In genomic region chr11:119772896-119773295, GRCm38 (mm10) we compare ENCODE assay signal across 14 mouse cellular contexts.
DNase-seq lines count a peak whose midpoint lies in the region; ATAC-seq lines count a peak whose summit lies in the region.
"Had no signal": no experiment of that assay in that cellular context is flagged by ENCODE, and none has a peak within 500 bp of the region (broad histone marks: within the 10 kb centered on the region; RNA-seq: fewer than 3 reads in every experiment).

No protein-coding gene starts in this region.

- no peak overlapping the region; the same call in 1 of the 2 replicates for H3K27ac ChIP-seq in forebrain, embryonic 14.5 days (ENCODE audit: low read depth, low read length)
- H3K27ac ChIP-seq in forebrain, embryonic 10.5 days = no peak overlapping the region
- no peak overlapping the region for H3K27ac ChIP-seq in kidney, embryonic 14.5 days (ENCODE audit: low read depth, low read length)
- H3K27ac ChIP-seq: hindbrain, embryonic 10.5 days; liver, embryonic 13.5 days had no signal

- intact Hi-C loops in left cerebral cortex, postnatal 4 days (cut with DNase I) = no loop called here

- no peak overlapping the region for H3K4me2 ChIP-seq in forebrain, embryonic 14.5 days (ENCODE audit: low read length)
- H3K4me2 ChIP-seq in kidney, embryonic 14.5 days (replicated peaks; ENCODE audit: low read depth, low read length) = no peak overlapping the region
- H3K4me2 ChIP-seq: heart, embryonic 11.5 days; liver, embryonic 13.5 days had no signal

- H3K9ac ChIP-seq in forebrain, embryonic 14.5 days (ENCODE audit: low read length) = no peak overlapping the region
- H3K9ac ChIP-seq in kidney, embryonic 14.5 days (ENCODE audit: low read depth, low read length) = no peak overlapping the region
- H3K9ac ChIP-seq: liver, embryonic 13.5 days had no signal

- WGBS in forebrain, embryonic 14.5 days = 80% methylated on average over 3 of the region's 3 CpGs
- 90% methylated on average over 3 of the region's 3 CpGs for WGBS in forebrain, embryonic 10.5 days
- WGBS in kidney, embryonic 14.5 days = 77% methylated on average over 3 of the region's 3 CpGs

- no peaks in the 10 kb centered on the region for H3K36me3 ChIP-seq in forebrain, embryonic 14.5 days (ENCODE audit: control insufficient read depth, insufficient read depth, low read length)
- H3K36me3 ChIP-seq in forebrain, embryonic 10.5 days (replicated peaks) = peaks cover 43% of the 10 kb centered on the region
- H3K36me3 ChIP-seq in kidney, embryonic 14.5 days (ENCODE audit: control insufficient read depth, insufficient read depth, low read length) = no peaks in the 10 kb centered on the region; the same call in 1 of the 2 replicates

- ATAC-seq in forebrain, embryonic 14.5 days = peak; percentile 40; the same call in 1 of the 2 replicates
- no peak for ATAC-seq in kidney, embryonic 14.5 days (ENCODE audit: low FRiP score, low TSS enrichment)

- no peak overlapping the region for H3K4me3 ChIP-seq in forebrain, embryonic 14.5 days (ENCODE audit: low read depth, low read length)
- H3K4me3 ChIP-seq in forebrain, embryonic 10.5 days = no peak overlapping the region
- H3K4me3 ChIP-seq in kidney, embryonic 14.5 days (ENCODE audit: low read length) = no peak overlapping the region
- H3K4me3 ChIP-seq: hindbrain, embryonic 10.5 days; liver, embryonic 13.5 days had no signal

- H3K27me3 ChIP-seq in forebrain, embryonic 14.5 days (replicated peaks; ENCODE audit: control insufficient read depth, insufficient read depth, low read length) = no peaks in the 10 kb centered on the region
- no peaks in the 10 kb centered on the region for H3K27me3 ChIP-seq in forebrain, embryonic 10.5 days (ENCODE audit: poor library complexity, severe bottlenecking)
- no peaks in the 10 kb centered on the region for H3K27me3 ChIP-seq in kidney, embryonic 14.5 days (ENCODE audit: control insufficient read depth, insufficient read depth, low read length)
- H3K27me3 ChIP-seq: liver, embryonic 13.5 days had no signal

- peaks cover 9% of the 10 kb centered on the region; the same call in 1 of the 2 replicates for H3K9me3 ChIP-seq in forebrain, embryonic 14.5 days (replicated peaks; ENCODE audit: control insufficient read depth, low read length)
- peaks cover 14% of the 10 kb centered on the region for H3K9me3 ChIP-seq in forebrain, embryonic 10.5 days
- H3K9me3 ChIP-seq in kidney, embryonic 14.5 days (ENCODE audit: control insufficient read depth, low read length) = peaks cover 13% of the 10 kb centered on the region

- peak; percentile 68 for DNase-seq in forebrain, embryonic 14.5 days (ENCODE audit: low spot score)
- no peak for DNase-seq in forebrain, embryonic 10.5 days (ENCODE audit: extremely low spot score, low spot score)
- peak; percentile 83 for DNase-seq in left cerebral cortex, postnatal 4 days
- no peak for DNase-seq in left cerebral cortex, adult 11 months (ENCODE audit: low spot score)
- DNase-seq in brain, adult 2 months (ENCODE audit: low read depth, low spot score) = peak; percentile 74
- peak; percentile 86 for DNase-seq in cerebellum, postnatal 14 days
- DNase-seq in thymus, adult 18-20 months = no peak
- DNase-seq: adrenal gland, postnatal 25 days; gastrocnemius, postnatal 25 days; kidney, adult 9 months; liver, embryonic 13.5 days had no signal

- H3K4me1 ChIP-seq in forebrain, embryonic 14.5 days (ENCODE audit: control insufficient read depth, insufficient read depth, low read length) = no peaks in the 10 kb centered on the region
- H3K4me1 ChIP-seq in forebrain, embryonic 10.5 days = peaks cover 1% of the 10 kb centered on the region
- H3K4me1 ChIP-seq in kidney, embryonic 14.5 days (ENCODE audit: control insufficient read depth, insufficient read depth, low read length) = no peaks in the 10 kb centered on the region

Comparison
In these comparisons a context has a peak if more than half of its experiments do, and no peak if none do; other contexts are left out.
1. DNase-seq: peak in forebrain, embryonic 14.5 days (single experiment), left cerebral cortex, postnatal 4 days (single experiment), brain, adult 2 months (single experiment) and cerebellum, postnatal 14 days (2 of 2); none in forebrain, embryonic 10.5 days (single experiment), left cerebral cortex, adult 11 months (single experiment) and thymus, adult 18-20 months (0 of 2).